Mouse (Mus musculus) megakaryocyte-erythroid progenitor cell, adult 5-6 weeks (primary cell): ENCODE data around the gene Car2. TPM values are rescaled to one million over a fixed set of nuclear protein-coding genes. Genes with fewer than 3 reads are reported as not detected.

ENCODE experiments used
- ATAC-seq: replicated peaks from 2 replicates; pipeline ENCODE4 v1.8.0; 2016; ENCODE audit warnings: mild to moderate bottlenecking, inconsistent platforms; ENCODE audit not compliant: severe bottlenecking, poor library complexity, low FRiP score, low TSS enrichment
- total RNA-seq, 2 experiments: library from RNA; stranded (forward) in 1 of 2; stranded (reverse) in 1 of 2; fragments of 200-1000, 215-1000 nt in 1 of 2; fragments of >200 nt in 1 of 2; fragmentation: Nextera tagmentation in 1 of 2; gene quantifications; 2 replicates each; pipeline ENCODE4 v1.2.3; 2014 to 2017

Gene Car2
- total RNA-seq (2014; fragmentation: Nextera tagmentation): 2,184 and 2,475 TPM in 2 replicates
- total RNA-seq (2017): 1,680 and 1,983 TPM in 2 replicates

GRCm38 (mm10) chr3:14886102-14887098 is at the start of gene Car2:
Gene Car2, plus strand, starts transcription at chr3:14886273.
- peak; percentile 74 for ATAC-seq

- ATAC-seq: no peak
Measured at GRCm38 (mm10) chr3:14838936-14839335, 47.1 kb upstream of the Car2 start.

- ATAC-seq: no peak
Measured at GRCm38 (mm10) chr3:14839466-14840118, 46.5 kb upstream of the Car2 start.

GRCm38 (mm10) chr3:14848587-14849254 is 37.4 kb upstream of the Car2 start:
- no peak for ATAC-seq

GRCm38 (mm10) chr3:14853966-14854365 is 32.1 kb upstream of the Car2 start:
- ATAC-seq: no peak

GRCm38 (mm10) chr3:14854446-14854845 is 31.6 kb upstream of the Car2 start:
- no peak for ATAC-seq

GRCm38 (mm10) chr3:14857874-14858273 is 28.2 kb upstream of the Car2 start:
- ATAC-seq: no peak

- no peak for ATAC-seq
Measured at GRCm38 (mm10) chr3:14860291-14860690, 25.8 kb upstream of the Car2 start.

GRCm38 (mm10) chr3:14861165-14861564 is 24.9 kb upstream of the Car2 start:
- ATAC-seq: no peak

- no peak for ATAC-seq
Measured at GRCm38 (mm10) chr3:14861787-14862186, 24.3 kb upstream of the Car2 start.

GRCm38 (mm10) chr3:14862654-14863021 is 23.4 kb upstream of the Car2 start:
- ATAC-seq: peak; percentile 79

- ATAC-seq: peak; percentile 53
Measured at GRCm38 (mm10) chr3:14863022-14863711, 22.9 kb upstream of the Car2 start, which contains the start of gene Car3. Gene Car3, plus strand, starts transcription at chr3:14863512.

GRCm38 (mm10) chr3:14863922-14864321 is 22.2 kb upstream of the Car2 start:
- no peak for ATAC-seq

GRCm38 (mm10) chr3:14865941-14866340 is 20.1 kb upstream of the Car2 start:
- ATAC-seq: no peak

- peak; percentile 72 for ATAC-seq
Measured at GRCm38 (mm10) chr3:14869779-14870178, 16.3 kb upstream of the Car2 start.

GRCm38 (mm10) chr3:14870528-14870927 is 15.5 kb upstream of the Car2 start:
- ATAC-seq: no peak

- ATAC-seq: peak; percentile 77
Measured at GRCm38 (mm10) chr3:14871386-14871785, 14.7 kb upstream of the Car2 start.

GRCm38 (mm10) chr3:14874402-14875040 is 11.6 kb upstream of the Car2 start:
- ATAC-seq: no peak
